Mouse (Mus musculus) lung, postnatal 0 days (tissue): ENCODE data around the gene Park7. TPM values are rescaled to one million over a fixed set of nuclear protein-coding genes. Genes with fewer than 3 reads are reported as not detected.
A peak's percentile ranks its signal among the peaks of the same experiment; 100 is the strongest.

ENCODE experiments used
- ATAC-seq: fragments of 200-750 bp; cut with Nextera tagmentation; 2 replicates; pipeline ENCODE4 v1.8.0; 2017; ENCODE audit warnings: moderate library complexity
- DNase-seq: peaks from one replicate; pipeline ENCODE4 v3.0.0-alpha.2; 2016; ENCODE audit warnings: low spot score
- H3K27ac ChIP-seq: fragments of 300-500 bp; sonication (generic); 2 replicates; pipeline ENCODE4 v1.5.1; 2014; ENCODE audit warnings: antibody characterized with exemption, mild to moderate bottlenecking, low read length, mixed read lengths
- H3K27me3 ChIP-seq: fragments of 300-500 bp; sonication (generic); replicated peaks from 2 replicates; pipeline ENCODE4 v1.6.1; 2014; ENCODE audit warnings: low read length, mixed read lengths; ENCODE audit not compliant: insufficient read depth
- H3K36me3 ChIP-seq: fragments of 300-500 bp; sonication (generic); 2 replicates; pipeline ENCODE4 v1.6.1; 2014; ENCODE audit warnings: low read length, mixed read lengths; ENCODE audit not compliant: insufficient read depth
- H3K4me1 ChIP-seq: fragments of 300-500 bp; sonication (generic); 2 replicates; pipeline ENCODE4 v1.6.1; 2014; ENCODE audit warnings: antibody characterized with exemption, low read depth, low read length, mixed read lengths; ENCODE audit not compliant: insufficient read depth
- H3K4me2 ChIP-seq: fragments of 300-500 bp; sonication (generic); replicated peaks from 2 replicates; pipeline ENCODE4 v1.6.1; 2014; ENCODE audit warnings: low read depth, mild to moderate bottlenecking, low read length, moderate library complexity, mixed read lengths
- H3K4me3 ChIP-seq: fragments of 300-500 bp; sonication (generic); 2 replicates; pipeline ENCODE4 v1.5.1; 2014; ENCODE audit warnings: low read depth, low read length
- H3K9ac ChIP-seq: fragments of 300-500 bp; sonication (generic); replicated peaks from 2 replicates; pipeline ENCODE4 v1.6.1; 2014; ENCODE audit warnings: low read depth, mild to moderate bottlenecking
- H3K9me3 ChIP-seq: fragments of 300-500 bp; sonication (generic); 2 replicates; pipeline ENCODE4 v1.6.1; 2016; ENCODE audit warnings: low read length, mixed read lengths
- CTCF ChIP-seq: IDR thresholded peaks from 2 replicates; pipeline ENCODE4 v1.5.1; 2016; ENCODE audit warnings: antibody characterized with exemption, mild to moderate bottlenecking
- EP300 ChIP-seq: IDR thresholded peaks from 2 replicates; pipeline ENCODE4 v1.6.1; 2016; ENCODE audit warnings: antibody characterized with exemption, mild to moderate bottlenecking, control low read depth
- WGBS: fragments of 180-500 bp; shearing (Covaris S2); extraction: QIAGEN DNeasy Blood & Tissue Kit; methylation state at CpG from one replicate; pipeline ENCODE4 v1.1.7; 2014; 5-methylcytosine and 5-hydroxymethylcytosine counted together
- polyA plus RNA-seq: library from polyadenylated mRNA; unstranded; fragments of >200 nt; fragmentation: Nextera tagmentation; extraction: Ambion mirVana; gene quantifications from 2 replicates; pipeline ENCODE4 v1.2.1, GENCODE M21; 2015

Park7 gene
- polyA plus RNA-seq, 1 experiment from 2014 or later: 241 TPM

- DNase-seq: no peak
- ATAC-seq: no peak
- Histone ChIP-seq H3K36me3 (no peaks in the 10 kb centered on the region), H3K4me3 (no peak overlapping the region), H3K4me1 (no peaks in the 10 kb centered on the region), H3K9me3 (no peaks in the 10 kb centered on the region), H3K4me2 (no peak overlapping the region), H3K9ac (no peak overlapping the region), H3K27me3 (no peaks in the 10 kb centered on the region), H3K27ac (no peak overlapping the region)
- WGBS: 35% methylated on average over 10 of the region's 10 CpGs
- TF ChIP-seq CTCF (no peak), EP300 (no peak)
These were observed 13.6 kb upstream of the Park7 start for GRCm38 (mm10) chr4:150927789-150928188.

- DNase-seq (no peak), ATAC-seq (no peak)
- H3K4me1 ChIP-seq: no peaks in the 10 kb centered on the region
- H3K27ac ChIP-seq: no peak overlapping the region
- WGBS: 43% methylated on average over 13 of the region's 14 CpGs
- H3K9me3 ChIP-seq: no peaks in the 10 kb centered on the region
- TF ChIP-seq EP300: no peak
- no peak for TF ChIP-seq CTCF
- H3K4me3 ChIP-seq: no peak overlapping the region
- H3K9ac ChIP-seq: no peak overlapping the region
- H3K27me3 ChIP-seq: no peaks in the 10 kb centered on the region
- no peaks in the 10 kb centered on the region for H3K36me3 ChIP-seq
- H3K4me2 ChIP-seq: no peak overlapping the region
These were observed 12.9 kb upstream of the Park7 start for GRCm38 (mm10) chr4:150926924-150927705.

- H3K9me3 ChIP-seq: no peaks in the 10 kb centered on the region
- 50% methylated on average over 5 of the region's 5 CpGs for WGBS
- no peak for ATAC-seq
These were observed 11.7 kb upstream of the Park7 start for GRCm38 (mm10) chr4:150925923-150926322.

GRCm38 (mm10) chr4:150924936-150925335 is 10.7 kb upstream of the Park7 start:
- Histone ChIP-seq H3K9me3 (no peaks in the 10 kb centered on the region), H3K36me3 (no peaks in the 10 kb centered on the region), H3K27ac (no peak overlapping the region), H3K4me1 (no peaks in the 10 kb centered on the region), H3K27me3 (no peaks in the 10 kb centered on the region), H3K9ac (no peak overlapping the region), H3K4me3 (no peak overlapping the region), H3K4me2 (no peak overlapping the region)
- TF ChIP-seq EP300 (no peak), CTCF (no peak)
- DNase-seq: no peak
- no peak for ATAC-seq
- WGBS: 69% methylated on average over 6 of the region's 6 CpGs

More at GRCm38 (mm10) chr4:150925923-150926322, 11.7 kb upstream of the Park7 start:
- H3K36me3 ChIP-seq: no peaks in the 10 kb centered on the region
- DNase-seq: no peak
- no peaks in the 10 kb centered on the region for H3K27me3 ChIP-seq
- no peak for TF ChIP-seq EP300
- peak; percentile 61 for TF ChIP-seq CTCF
- H3K4me1 ChIP-seq: no peaks in the 10 kb centered on the region
- H3K9ac ChIP-seq: no peak overlapping the region
- no peak overlapping the region for H3K4me2 ChIP-seq
- no peak overlapping the region for H3K4me3 ChIP-seq
- H3K27ac ChIP-seq: no peak overlapping the region

GRCm38 (mm10) chr4:150924308-150924707 is 10.1 kb upstream of the Park7 start:
- no peak overlapping the region for H3K4me3 ChIP-seq
- no peaks in the 10 kb centered on the region for H3K27me3 ChIP-seq
- TF ChIP-seq EP300 (no peak), CTCF (no peak)
- H3K9me3 ChIP-seq: no peaks in the 10 kb centered on the region
- no peak overlapping the region for H3K27ac ChIP-seq
- DNase-seq (no peak), ATAC-seq (no peak)
- H3K4me2 ChIP-seq: no peak overlapping the region
- H3K4me1 ChIP-seq: no peaks in the 10 kb centered on the region
- H3K9ac ChIP-seq: no peak overlapping the region
- H3K36me3 ChIP-seq: no peaks in the 10 kb centered on the region
- 73% methylated on average over 13 of the region's 13 CpGs for WGBS

- no peak overlapping the region for H3K4me2 ChIP-seq
- no peak overlapping the region for H3K4me3 ChIP-seq
- no peaks in the 10 kb centered on the region for H3K27me3 ChIP-seq
- no peak overlapping the region for H3K9ac ChIP-seq
- DNase-seq (no peak), ATAC-seq (no peak)
- no peaks in the 10 kb centered on the region for H3K9me3 ChIP-seq
- no peak overlapping the region for H3K27ac ChIP-seq
- 77% methylated on average over 8 of the region's 8 CpGs for WGBS
- TF ChIP-seq CTCF (no peak), EP300 (no peak)
- H3K36me3 ChIP-seq: no peaks in the 10 kb centered on the region
- no peaks in the 10 kb centered on the region for H3K4me1 ChIP-seq
These were observed 7.0 kb upstream of the Park7 start for GRCm38 (mm10) chr4:150921206-150921605.
